Mouse (Mus musculus) liver, postnatal 0 days (tissue): ENCODE measurements at regions not wholly inside any gene's neighbourhood (a gene's known extent, or its start where the extent isn't known, plus 50 kb on each side); places are given as distances from the start of the nearest gene placed in this dataset.

Experiments used
- CTCF ChIP-seq: sonication (generic); IDR thresholded peaks from 2 replicates; pipeline ENCODE4 v1.5.1; 2016; ENCODE audit warnings: antibody characterized with exemption, low read depth
- EP300 ChIP-seq: IDR thresholded peaks from 2 replicates; pipeline ENCODE4 v1.6.1; 2016; ENCODE audit warnings: antibody characterized with exemption, low read depth, mild to moderate bottlenecking

GRCm38 (mm10) chr13:51310041-51310440, 98.4 kb upstream of the S1pr3 start:
- TF ChIP-seq EP300 (no peak), CTCF (no peak)
